Mouse (Mus musculus) neural tube, embryonic 13.5 days (tissue): Measurements from ENCODE around the gene Glipr1l1. TPM values are rescaled to one million over a fixed set of nuclear protein-coding genes. Genes with fewer than 3 reads are reported as not detected.
"Not testable (repeated sequence)": the region's sequence is repeated elsewhere in the genome, so short reads cannot be mapped to it uniquely, and the experiment has no call there.

Experiments
- ATAC-seq: fragments of 200-750 bp; cut with Nextera tagmentation; 2 replicates; pipeline ENCODE4 v1.8.0; 2017; ENCODE audit warnings: low read depth, mild to moderate bottlenecking, moderate TSS enrichment, moderate library complexity
- H3K27ac ChIP-seq: fragments of 300-500 bp; sonication (generic); replicated peaks from 2 replicates; pipeline ENCODE4 v1.5.1; 2015; ENCODE audit warnings: moderate library complexity, mild to moderate bottlenecking, inconsistent platforms
- H3K27me3 ChIP-seq: fragments of 300-500 bp; sonication (generic); 2 replicates; pipeline ENCODE4 v1.6.1; 2015; ENCODE audit warnings: mild to moderate bottlenecking, inconsistent platforms
- H3K36me3 ChIP-seq: fragments of 300-500 bp; sonication (generic); 2 replicates; pipeline ENCODE4 v1.6.1; 2015; ENCODE audit warnings: mild to moderate bottlenecking, inconsistent platforms
- H3K4me1 ChIP-seq: fragments of 300-500 bp; sonication (generic); replicated peaks from 2 replicates; pipeline ENCODE4 v1.6.1; 2015; ENCODE audit warnings: inconsistent platforms
- H3K4me2 ChIP-seq: fragments of 300-500 bp; sonication (generic); 2 replicates; pipeline ENCODE4 v1.6.1; 2015; ENCODE audit warnings: inconsistent platforms, mild to moderate bottlenecking, moderate library complexity
- H3K4me3 ChIP-seq: fragments of 300-500 bp; sonication (generic); 2 replicates; pipeline ENCODE4 v1.5.1; 2015; ENCODE audit warnings: mild to moderate bottlenecking, inconsistent platforms
- H3K9ac ChIP-seq: fragments of 300-500 bp; sonication (generic); 2 replicates; pipeline ENCODE4 v1.6.1; 2015; ENCODE audit warnings: moderate library complexity, mild to moderate bottlenecking, inconsistent platforms
- H3K9me3 ChIP-seq: fragments of 300-500 bp; sonication (generic); 2 replicates; pipeline ENCODE4 v1.6.1; 2016; ENCODE audit warnings: inconsistent platforms
- WGBS: fragments of 180-500 bp; shearing (Covaris S2); methylation state at CpG from one replicate; pipeline ENCODE4 v1.1.7; 2015; 5-methylcytosine and 5-hydroxymethylcytosine counted together
- polyA plus RNA-seq: library from polyadenylated mRNA; unstranded; fragments of >200 nt; fragmentation: Nextera tagmentation; extraction: Ambion mirVana; gene quantifications from 2 replicates; pipeline ENCODE4 v1.2.1, GENCODE M21; 2015

Gene Glipr1l1
- polyA plus RNA-seq, 1 experiment from 2014 or later, result not detected

GRCm38 (mm10) chr10:112127682-112128230 is 67.8 kb downstream of the Glipr1l1 start:
- not testable (repeated sequence) for H3K4me1 ChIP-seq, H3K4me3 ChIP-seq, H3K27ac ChIP-seq, H3K27me3 ChIP-seq, H3K36me3 ChIP-seq, H3K4me2 ChIP-seq, ATAC-seq, H3K9me3 ChIP-seq, H3K9ac ChIP-seq
- whole genome bisulfite sequencing, result 82% methylated on average over 6 of the region's 6 CpGs

Other genes starting within 250 kb of the Glipr1l1 start
- gene Krr1, start 87.5 kb upstream of the Glipr1l1 start, polyA plus RNA-seq, result 43.4 and 46.6 TPM in 2 replicates
- gene Glipr1, start 57.6 kb upstream of the Glipr1l1 start, polyA plus RNA-seq, result 0.68 and 1.2 TPM in 2 replicates
- gene Glipr1l2, start 23.2 kb downstream of the Glipr1l1 start, polyA plus RNA-seq, result not detected in 2 replicates
- gene Glipr1l3, start 100.1 kb downstream of the Glipr1l1 start, polyA plus RNA-seq, result 0.45 TPM in 1 of 2 replicates, not detected in the other
- 0.24 and 0.40 TPM in 2 replicates for gene Caps2, start 103.4 kb downstream of the Glipr1l1 start, polyA plus RNA-seq
- gene Kcnc2, start 210.9 kb downstream of the Glipr1l1 start, polyA plus RNA-seq, result 6.4 and 8.2 TPM in 2 replicates